ENCODE assay signal across 25 mouse cellular contexts in genomic region chr8:6191431-6191830, GRCm38 (mm10).
A peak's percentile ranks its signal among the peaks of the same experiment; 100 is the strongest.
DNase-seq lines count a peak whose midpoint lies in the region; ATAC-seq lines count a peak whose summit lies in the region.
"Had no signal": no experiment of that assay in that cellular context is flagged by ENCODE, and none has a peak within 500 bp of the region (broad histone marks: within the 10 kb centered on the region; RNA-seq: fewer than 3 reads in every experiment).

No protein-coding gene starts in this region.

- ATAC-seq in megakaryocyte, adult 5-6 weeks (ENCODE audit: poor library complexity, severe bottlenecking): peak; percentile 83
- ATAC-seq: forebrain, embryonic 13.5 days; forebrain, postnatal 0 days; hindbrain, postnatal 0 days; inflammation-experienced regulatory T-cells, adult 6 months; intestine, postnatal 0 days; Patski had no signal

- DNase-seq in 3T3-L1 (ENCODE audit: low read depth, low spot score): peak; percentile 53
- peak; percentile 2 for DNase-seq in NIH3T3 (ENCODE audit: low read depth)
- DNase-seq in fat pad, adult 2 months (ENCODE audit: extremely low read depth, low read depth, low spot score): peak; percentile 5
- DNase-seq in layer of hippocampus, adult 9-11 months: no peak
- DNase-seq in cerebellum, postnatal 36 days: no peak
- no peak for DNase-seq in gastrocnemius, postnatal 10 days
- no peak for DNase-seq in spleen, adult 18-20 months
- DNase-seq: adrenal gland, adult 2 months; adrenal gland, postnatal 14 days; cerebellum, adult 11 months; cerebellum, adult 2 months; cerebellum, adult 9-11 months; embryo, embryonic 11 days; forebrain, postnatal 0 days; gastrocnemius, postnatal 36 days; heart, adult 18-20 months; heart, postnatal 14 days; heart, postnatal 4 days; kidney, adult 8-10 months had no signal

Comparison
In these comparisons a context has a peak if more than half of its experiments do, and no peak if none do; other contexts are left out.
1. DNase-seq: peak in 3T3-L1 (single experiment), NIH3T3 (single experiment) and fat pad, adult 2 months (single experiment); none in layer of hippocampus, adult 9-11 months (single experiment), cerebellum, postnatal 36 days (0 of 2), gastrocnemius, postnatal 10 days (single experiment) and spleen, adult 18-20 months (0 of 2).